Mouse (Mus musculus): ENCODE results near the gene Fabp3. TPM values are rescaled to one million over a fixed set of nuclear protein-coding genes. Genes with fewer than 3 reads are reported as not detected.

The Fabp3 gene
- polyA plus RNA-seq, 1 experiment: 44.6 TPM

DNA sequence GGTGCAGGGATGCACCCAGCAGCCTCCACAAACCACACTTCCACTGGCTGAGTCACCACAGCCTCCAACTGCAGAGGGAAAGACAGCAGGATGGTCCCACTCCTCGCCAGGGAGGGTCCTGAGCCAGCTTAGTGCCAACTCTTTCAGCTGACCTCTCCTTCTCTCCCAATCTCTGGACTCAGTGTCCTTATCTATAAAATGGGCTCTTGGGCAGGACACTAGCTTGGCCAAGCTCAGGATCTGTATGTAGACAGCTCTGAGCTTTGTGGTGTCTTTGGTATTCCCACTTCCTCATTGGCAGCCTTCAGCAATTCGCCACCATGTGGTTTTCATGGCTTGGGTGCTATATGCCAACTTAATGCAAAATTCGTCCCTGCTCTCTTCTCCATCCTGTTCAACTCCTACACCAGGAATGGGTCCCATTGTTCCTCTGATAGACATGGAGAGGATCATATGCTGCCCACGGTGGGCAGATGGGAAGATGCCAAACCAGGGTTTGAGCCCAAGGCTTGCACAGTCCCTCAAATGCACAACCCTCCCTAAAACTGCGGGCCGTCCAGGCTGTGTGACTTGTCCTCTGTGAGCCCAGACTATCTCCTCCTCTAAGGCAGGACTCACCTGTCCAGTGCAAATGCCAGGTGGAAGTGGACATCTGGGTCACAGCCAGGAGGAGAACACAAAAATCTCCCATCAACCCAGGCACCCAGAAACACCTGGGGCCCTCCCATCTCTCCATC lies 37.6 kb upstream of the Fabp3 start:
- WGBS: 43% methylated on average over 6 of the region's 6 CpGs
- Histone ChIP-seq H3K4me3 (replicated peaks; ENCODE audit: control insufficient read depth, low read depth, low read length) (no peak overlapping the region), H3K27ac (ENCODE audit: control insufficient read depth, insufficient read depth, low read depth, low read length, poor library complexity) (no peak overlapping the region), H3K4me1 (ENCODE audit: control insufficient read depth, insufficient read depth, low read length) (no peaks in the 10 kb centered on the region; the same call in 1 of the 2 replicates)
- TF ChIP-seq CTCF (IDR thresholded peaks at IDR 0.05; ENCODE audit: control insufficient read depth, insufficient read depth, low read length) (no peak), POLR2A (IDR thresholded peaks at IDR 0.05; ENCODE audit: borderline replicate concordance, control insufficient read depth, low read depth, low read length) (no peak)

DNA sequence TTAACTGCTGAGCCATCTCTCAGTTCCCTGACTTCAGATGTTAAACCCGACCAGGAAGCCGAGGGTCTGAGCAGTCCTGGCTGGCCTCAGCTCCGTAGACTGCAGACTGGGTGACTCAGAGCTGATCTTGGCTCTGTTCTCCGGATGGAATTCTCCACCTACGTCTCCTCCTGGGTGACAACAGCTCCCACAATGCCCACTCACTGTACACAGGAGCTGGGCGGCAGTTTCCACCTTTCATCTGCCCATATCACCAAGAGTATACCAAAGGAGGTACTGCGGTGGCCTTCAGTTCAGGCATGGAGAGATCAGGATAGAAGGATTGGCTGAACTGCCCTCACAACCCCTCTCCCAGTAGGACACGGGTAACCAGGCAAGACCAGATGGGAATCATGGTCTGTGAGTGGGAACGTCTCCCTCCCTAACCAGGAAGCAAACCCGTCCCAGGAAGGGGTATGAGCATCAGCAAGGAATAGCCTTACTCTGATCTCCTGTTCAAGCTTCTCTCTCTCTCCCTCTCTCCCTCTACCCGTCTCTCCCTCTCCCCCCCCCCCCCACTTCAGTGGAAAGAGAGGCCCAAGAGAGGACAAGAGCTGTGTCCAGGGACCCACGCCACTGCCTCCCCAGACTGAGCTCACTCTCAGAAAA lies 34.6 kb upstream of the Fabp3 start:
- 21% methylated on average over 12 of the region's 12 CpGs for WGBS
- no peaks in the 10 kb centered on the region for H3K4me1 ChIP-seq (ENCODE audit: control insufficient read depth, insufficient read depth, low read length)
- H3K4me3 ChIP-seq (replicated peaks; ENCODE audit: control insufficient read depth, low read depth, low read length): no peak overlapping the region
- no peak overlapping the region for H3K27ac ChIP-seq (ENCODE audit: control insufficient read depth, insufficient read depth, low read depth, low read length, poor library complexity)
- TF ChIP-seq CTCF (IDR thresholded peaks at IDR 0.05; ENCODE audit: control insufficient read depth, insufficient read depth, low read length) (no peak), POLR2A (IDR thresholded peaks at IDR 0.05; ENCODE audit: borderline replicate concordance, control insufficient read depth, low read depth, low read length) (no peak)

GRCm38 (mm10) chr4:130274346-130275015 lies 33.9 kb upstream of the Fabp3 start:
- H3K4me3 ChIP-seq (replicated peaks; ENCODE audit: control insufficient read depth, low read depth, low read length): no peak overlapping the region
- WGBS: 3% methylated on average over 29 of the region's 29 CpGs
- H3K27ac ChIP-seq (ENCODE audit: control insufficient read depth, insufficient read depth, low read depth, low read length, poor library complexity): no peak overlapping the region
- TF ChIP-seq CTCF (IDR thresholded peaks at IDR 0.05; ENCODE audit: control insufficient read depth, insufficient read depth, low read length) (no peak), POLR2A (IDR thresholded peaks at IDR 0.05; ENCODE audit: borderline replicate concordance, control insufficient read depth, low read depth, low read length) (no peak)
- H3K4me1 ChIP-seq (ENCODE audit: control insufficient read depth, insufficient read depth, low read length): no peaks in the 10 kb centered on the region

GRCm38 (mm10) chr4:130275016-130275822 lies 33.2 kb upstream of the Fabp3 start:
- TF ChIP-seq POLR2A (IDR thresholded peaks at IDR 0.05; ENCODE audit: borderline replicate concordance, control insufficient read depth, low read depth, low read length): no peak
- no peak for TF ChIP-seq CTCF (IDR thresholded peaks at IDR 0.05; ENCODE audit: control insufficient read depth, insufficient read depth, low read length)
- no peak overlapping the region for H3K4me3 ChIP-seq (replicated peaks; ENCODE audit: control insufficient read depth, low read depth, low read length)

GRCm38 (mm10) chr4:130275823-130276105 lies 32.6 kb upstream of the Fabp3 start:
- Histone ChIP-seq H3K4me3 (replicated peaks; ENCODE audit: control insufficient read depth, low read depth, low read length) (no peak overlapping the region), H3K27ac (ENCODE audit: control insufficient read depth, insufficient read depth, low read depth, low read length, poor library complexity) (no peak overlapping the region), H3K4me1 (ENCODE audit: control insufficient read depth, insufficient read depth, low read length) (no peaks in the 10 kb centered on the region)
- 58% methylated on average over 5 of the region's 5 CpGs for WGBS
- no peak for TF ChIP-seq CTCF (IDR thresholded peaks at IDR 0.05; ENCODE audit: control insufficient read depth, insufficient read depth, low read length)
- no peak for TF ChIP-seq POLR2A (IDR thresholded peaks at IDR 0.05; ENCODE audit: borderline replicate concordance, control insufficient read depth, low read depth, low read length)

More at GRCm38 (mm10) chr4:130275016-130275822, 33.2 kb upstream of the Fabp3 start:
- Histone ChIP-seq H3K4me1 (ENCODE audit: control insufficient read depth, insufficient read depth, low read length) (no peaks in the 10 kb centered on the region), H3K27ac (ENCODE audit: control insufficient read depth, insufficient read depth, low read depth, low read length, poor library complexity) (no peak overlapping the region)
- 5% methylated on average over 62 of the region's 62 CpGs for WGBS

DNA sequence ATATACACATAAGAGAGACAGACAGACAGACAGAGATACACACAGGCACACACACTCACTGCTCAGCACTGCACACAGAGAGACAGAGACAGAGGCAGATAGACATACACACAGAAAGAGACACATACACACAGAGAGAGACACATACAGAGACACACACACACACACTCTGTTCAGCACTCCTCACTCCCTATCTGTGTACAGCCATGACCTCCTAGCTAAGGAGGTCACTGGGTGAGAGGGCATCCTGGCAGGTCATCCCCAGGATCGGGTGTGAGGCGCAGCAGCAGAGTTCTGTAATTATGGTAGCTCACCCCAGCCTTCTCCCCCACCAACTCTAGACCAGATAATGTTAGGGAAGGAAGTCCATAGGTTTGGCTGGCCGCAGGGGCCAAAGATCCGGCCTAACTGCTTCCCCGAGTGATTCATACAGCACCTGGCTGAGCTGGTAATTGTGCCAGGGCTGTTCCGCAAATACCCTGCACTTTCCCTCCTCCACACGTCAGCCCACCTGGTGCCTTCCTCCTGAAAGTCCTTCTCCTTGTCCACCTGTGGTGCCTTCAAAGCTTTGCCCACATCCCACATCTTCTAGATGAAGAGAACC lies 31.7 kb upstream of the Fabp3 start:
- TF ChIP-seq POLR2A (IDR thresholded peaks at IDR 0.05; ENCODE audit: borderline replicate concordance, control insufficient read depth, low read depth, low read length) (no peak), CTCF (IDR thresholded peaks at IDR 0.05; ENCODE audit: control insufficient read depth, insufficient read depth, low read length) (no peak)
- 25% methylated on average over 7 of the region's 7 CpGs for WGBS
- Histone ChIP-seq H3K4me1 (ENCODE audit: control insufficient read depth, insufficient read depth, low read length) (no peaks in the 10 kb centered on the region), H3K4me3 (replicated peaks; ENCODE audit: control insufficient read depth, low read depth, low read length) (no peak overlapping the region), H3K27ac (ENCODE audit: control insufficient read depth, insufficient read depth, low read depth, low read length, poor library complexity) (no peak overlapping the region)

DNA sequence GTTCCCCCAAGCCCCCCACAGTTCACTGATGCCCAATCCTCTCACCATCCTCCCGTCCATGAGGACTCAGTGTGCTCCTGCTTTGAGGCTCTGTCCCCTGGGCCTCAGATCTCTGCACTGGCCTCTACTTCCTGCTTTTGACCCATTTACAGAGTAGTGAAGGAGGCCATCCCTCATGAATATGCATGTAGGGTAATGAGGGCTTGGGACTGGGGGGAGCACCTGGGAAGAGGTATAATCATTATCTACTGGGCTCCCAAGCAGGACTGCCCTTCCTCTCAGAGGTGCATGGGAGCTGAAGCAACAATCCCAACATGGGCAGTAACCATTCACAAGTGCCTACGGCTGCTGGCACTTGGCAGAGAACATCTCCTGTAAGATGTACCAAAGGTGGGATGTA lies 29.3 kb upstream of the Fabp3 start, which contains the start of gene Serinc2:
TSS of gene Serinc2 (minus strand) at position 101 of the 400 bp plus-strand sequence.
- 66% methylated on average over 2 of the region's 2 CpGs for WGBS
- Histone ChIP-seq H3K4me1 (ENCODE audit: control insufficient read depth, insufficient read depth, low read length) (peaks cover 4% of the 10 kb centered on the region), H3K27ac (ENCODE audit: control insufficient read depth, insufficient read depth, low read depth, low read length, poor library complexity) (no peak within 1 kb of the TSS), H3K4me3 (replicated peaks; ENCODE audit: control insufficient read depth, low read depth, low read length) (no peak within 1 kb of the TSS)
- TF ChIP-seq CTCF (IDR thresholded peaks at IDR 0.05; ENCODE audit: control insufficient read depth, insufficient read depth, low read length): no peak
